Mouse (Mus musculus): Measurements from ENCODE around the gene Hoxc13. TPM values are rescaled to one million over a fixed set of nuclear protein-coding genes. Genes with fewer than 3 reads are reported as not detected.

Hoxc13 gene
- total and polyA plus RNA-seq, 2 experiments from 2014 or later, result 0.16 TPM; not detected in 1

- no peak overlapping the region for H3K27ac ChIP-seq (ENCODE audit: low read depth, low read length)
- DNase-seq (ENCODE audit: low spot score), result no peak
- no peaks in the 10 kb centered on the region for H3K4me1 ChIP-seq (ENCODE audit: insufficient read depth, low read length)
- peaks cover 92% of the 10 kb centered on the region for H3K27me3 ChIP-seq (ENCODE audit: insufficient read depth, low read length)
- no peak overlapping the region for H3K4me3 ChIP-seq (ENCODE audit: low read depth, low read length)
- no peaks in the 10 kb centered on the region for H3K36me3 ChIP-seq (ENCODE audit: insufficient read depth, low read length)
- no peak for TF ChIP-seq CTCF (IDR thresholded peaks at IDR 0.05)
- H3K9ac ChIP-seq (replicated peaks; ENCODE audit: low read length, poor library complexity, severe bottlenecking), result no peak overlapping the region
- peak overlapping the region; percentile 22; the same call in 1 of the 2 replicates for H3K4me2 ChIP-seq (ENCODE audit: low read depth, low read length, poor library complexity, severe bottlenecking)
- WGBS, result 0% methylated on average over 16 of the region's 20 CpGs
- no peaks in the 10 kb centered on the region for H3K9me3 ChIP-seq (ENCODE audit: low read length)
- no peak for ATAC-seq (ENCODE audit: low FRiP score)
Observed at GRCm38 (mm10) chr15:102920619-102921018, 284 bp upstream of the Hoxc13 start.

DNA sequence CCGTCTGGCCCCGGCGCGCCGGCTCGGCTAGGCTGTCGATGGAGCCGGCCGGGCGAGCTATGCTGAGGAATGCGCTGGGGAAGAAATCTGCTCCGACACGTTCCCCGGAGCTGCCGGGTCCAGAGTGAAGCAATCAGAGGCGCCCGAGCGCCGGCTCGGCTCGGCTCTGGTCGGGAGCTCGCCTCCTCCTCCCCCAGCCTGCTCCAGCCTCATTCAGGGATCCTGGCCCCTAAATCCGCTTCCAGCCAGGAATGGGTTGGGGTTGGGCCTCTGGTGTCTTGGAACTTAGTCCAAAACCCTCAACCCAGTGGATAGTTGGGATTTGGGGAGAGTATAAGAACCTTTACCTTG, 1.1 kb downstream of the Hoxc13 start:
- Histone ChIP-seq H3K27ac (ENCODE audit: low read depth, low read length) (no peak overlapping the region), H3K27me3 (ENCODE audit: insufficient read depth, low read length) (peaks cover 91% of the 10 kb centered on the region), H3K36me3 (ENCODE audit: insufficient read depth, low read length) (no peaks in the 10 kb centered on the region), H3K4me2 (ENCODE audit: low read depth, low read length, poor library complexity, severe bottlenecking) (no peak overlapping the region), H3K4me1 (ENCODE audit: insufficient read depth, low read length) (no peaks in the 10 kb centered on the region), H3K9me3 (ENCODE audit: low read length) (no peaks in the 10 kb centered on the region), H3K4me3 (ENCODE audit: low read depth, low read length) (no peak overlapping the region), H3K9ac (replicated peaks; ENCODE audit: low read length, poor library complexity, severe bottlenecking) (no peak overlapping the region)
- ATAC-seq (ENCODE audit: low FRiP score) (no peak), DNase-seq (ENCODE audit: low spot score) (no peak)
- 0% methylated on average over 21 of the region's 24 CpGs for WGBS
- TF ChIP-seq CTCF (IDR thresholded peaks at IDR 0.05), result no peak

DNA sequence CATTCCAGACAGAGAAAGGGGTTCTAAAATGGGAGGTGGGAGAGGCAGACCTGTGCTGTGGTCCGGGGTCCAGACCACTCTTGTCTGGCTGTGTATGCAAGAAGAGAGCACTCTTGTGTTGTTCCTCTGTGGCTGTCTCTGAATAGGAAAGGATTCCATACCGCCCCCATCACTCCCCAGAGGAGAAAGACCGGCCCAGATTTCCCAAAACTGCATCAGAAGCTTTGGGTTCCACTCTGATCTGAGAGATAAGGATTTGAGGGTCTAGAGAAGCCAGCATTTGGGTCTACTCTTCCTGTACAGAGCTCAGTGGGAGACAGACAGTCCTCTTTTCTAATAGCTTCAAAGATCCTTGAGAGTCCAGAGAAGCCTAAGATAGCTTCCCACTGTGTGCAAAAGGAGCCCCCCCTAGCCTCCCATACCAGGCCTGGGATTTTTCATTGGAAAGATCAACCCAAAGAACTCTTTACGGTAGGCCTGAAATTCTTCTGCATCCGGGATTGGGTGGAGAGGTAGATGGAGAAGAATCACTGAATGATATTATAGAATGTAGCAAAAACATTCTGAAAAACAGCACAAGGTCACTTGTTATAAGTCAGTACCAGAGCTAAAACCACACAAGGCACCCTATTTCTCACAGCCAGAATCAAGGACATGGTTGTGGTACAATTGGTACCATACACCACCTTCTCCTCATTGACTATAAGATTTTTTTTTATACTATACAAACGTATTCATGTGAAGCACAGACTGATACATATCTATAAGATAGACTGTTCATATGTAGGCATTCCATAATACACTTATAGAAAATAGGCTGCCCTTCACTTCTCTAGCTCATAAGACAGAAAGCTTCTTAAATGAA, 2.0 kb downstream of the Hoxc13 start:
- no peak overlapping the region for H3K27ac ChIP-seq (ENCODE audit: low read depth, low read length)
- peaks cover 91% of the 10 kb centered on the region for H3K27me3 ChIP-seq (ENCODE audit: insufficient read depth, low read length)
- no peaks in the 10 kb centered on the region for H3K9me3 ChIP-seq (ENCODE audit: low read length)
- no peak overlapping the region for H3K4me2 ChIP-seq (ENCODE audit: low read depth, low read length, poor library complexity, severe bottlenecking)
- ATAC-seq (ENCODE audit: low FRiP score) (no peak), DNase-seq (ENCODE audit: low spot score) (no peak)
- no peak overlapping the region for H3K9ac ChIP-seq (replicated peaks; ENCODE audit: low read length, poor library complexity, severe bottlenecking)
- TF ChIP-seq CTCF (IDR thresholded peaks at IDR 0.05), result no peak
- no peaks in the 10 kb centered on the region for H3K36me3 ChIP-seq (ENCODE audit: insufficient read depth, low read length)
- H3K4me1 ChIP-seq (ENCODE audit: insufficient read depth, low read length), result no peaks in the 10 kb centered on the region
- no peak overlapping the region for H3K4me3 ChIP-seq (ENCODE audit: low read depth, low read length)
- 10% methylated on average over 6 of the region's 6 CpGs for WGBS

DNA sequence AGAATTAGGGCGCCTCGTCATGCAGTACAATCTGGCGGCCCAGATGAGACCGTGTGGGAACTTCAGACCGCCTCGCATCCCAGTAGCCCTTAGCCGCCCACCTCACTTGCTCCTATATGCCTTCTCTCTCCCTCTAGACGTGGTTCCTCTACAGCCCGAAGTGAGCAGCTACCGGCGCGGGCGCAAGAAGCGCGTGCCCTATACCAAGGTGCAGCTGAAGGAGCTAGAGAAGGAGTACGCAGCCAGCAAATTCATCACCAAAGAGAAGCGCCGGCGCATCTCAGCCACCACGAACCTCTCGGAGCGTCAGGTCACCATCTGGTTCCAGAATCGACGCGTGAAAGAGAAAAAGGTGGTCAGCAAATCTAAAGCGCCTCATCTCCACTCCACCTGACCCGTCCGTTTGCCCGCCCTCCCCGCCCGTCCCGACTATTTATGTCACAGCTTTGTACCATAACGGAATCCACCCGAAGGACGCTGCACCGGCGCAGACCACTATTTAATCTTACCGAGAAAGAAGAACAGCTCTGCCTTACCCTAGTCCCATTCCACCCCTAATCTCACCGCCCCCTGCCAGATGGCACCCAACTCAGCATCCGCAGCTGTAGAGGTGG, 6.2 kb downstream of the Hoxc13 start:
- Histone ChIP-seq H3K4me3 (ENCODE audit: low read depth, low read length) (no peak overlapping the region), H3K27me3 (ENCODE audit: insufficient read depth, low read length) (peaks cover 94% of the 10 kb centered on the region), H3K27ac (ENCODE audit: low read depth, low read length) (no peak overlapping the region), H3K9me3 (ENCODE audit: low read length) (no peaks in the 10 kb centered on the region), H3K4me1 (ENCODE audit: insufficient read depth, low read length) (no peaks in the 10 kb centered on the region), H3K36me3 (ENCODE audit: insufficient read depth, low read length) (no peaks in the 10 kb centered on the region), H3K9ac (replicated peaks; ENCODE audit: low read length, poor library complexity, severe bottlenecking) (no peak overlapping the region), H3K4me2 (ENCODE audit: low read depth, low read length, poor library complexity, severe bottlenecking) (no peak overlapping the region)
- DNase-seq (ENCODE audit: low spot score) (no peak), ATAC-seq (ENCODE audit: low FRiP score) (no peak)
- no peak for TF ChIP-seq CTCF (IDR thresholded peaks at IDR 0.05)
- WGBS, result under 1% methylated on average over 39 of the region's 40 CpGs

GRCm38 (mm10) chr15:102931706-102932358, 10.9 kb downstream of the Hoxc13 start:
- Histone ChIP-seq H3K4me1 (ENCODE audit: insufficient read depth, low read length) (no peaks in the 10 kb centered on the region), H3K9ac (replicated peaks; ENCODE audit: low read length, poor library complexity, severe bottlenecking) (no peak overlapping the region), H3K36me3 (ENCODE audit: insufficient read depth, low read length) (no peaks in the 10 kb centered on the region), H3K9me3 (ENCODE audit: low read length) (no peaks in the 10 kb centered on the region), H3K27ac (ENCODE audit: low read depth, low read length) (no peak overlapping the region), H3K4me3 (ENCODE audit: low read depth, low read length) (no peak overlapping the region), H3K27me3 (ENCODE audit: insufficient read depth, low read length) (peaks cover 99% of the 10 kb centered on the region), H3K4me2 (ENCODE audit: low read depth, low read length, poor library complexity, severe bottlenecking) (no peak overlapping the region)
- WGBS, result 2% methylated on average over 23 of the region's 23 CpGs
- DNase-seq (ENCODE audit: low spot score) (no peak), ATAC-seq (ENCODE audit: low FRiP score) (no peak)
- TF ChIP-seq CTCF (IDR thresholded peaks at IDR 0.05), result no peak

GRCm38 (mm10) chr15:102934438-102934837, 13.5 kb downstream of the Hoxc13 start:
- no peak overlapping the region for H3K4me3 ChIP-seq (ENCODE audit: low read depth, low read length)
- H3K36me3 ChIP-seq (ENCODE audit: insufficient read depth, low read length), result no peaks in the 10 kb centered on the region
- WGBS, result 3% methylated on average over 12 of the region's 12 CpGs

More at GRCm38 (mm10) chr15:102934438-102934837, 13.5 kb downstream of the Hoxc13 start:
- Histone ChIP-seq H3K27me3 (ENCODE audit: insufficient read depth, low read length) (peaks cover 94% of the 10 kb centered on the region), H3K4me2 (ENCODE audit: low read depth, low read length, poor library complexity, severe bottlenecking) (no peak overlapping the region), H3K9me3 (ENCODE audit: low read length) (no peaks in the 10 kb centered on the region), H3K27ac (ENCODE audit: low read depth, low read length) (no peak overlapping the region), H3K9ac (replicated peaks; ENCODE audit: low read length, poor library complexity, severe bottlenecking) (no peak overlapping the region), H3K4me1 (ENCODE audit: insufficient read depth, low read length) (no peaks in the 10 kb centered on the region)
- ATAC-seq (ENCODE audit: low FRiP score), result no peak
- TF ChIP-seq CTCF (IDR thresholded peaks at IDR 0.05), result no peak
- DNase-seq (ENCODE audit: low spot score), result no peak
